ENCODE assay signal across 25 mouse cellular contexts in the genomic region with DNA sequence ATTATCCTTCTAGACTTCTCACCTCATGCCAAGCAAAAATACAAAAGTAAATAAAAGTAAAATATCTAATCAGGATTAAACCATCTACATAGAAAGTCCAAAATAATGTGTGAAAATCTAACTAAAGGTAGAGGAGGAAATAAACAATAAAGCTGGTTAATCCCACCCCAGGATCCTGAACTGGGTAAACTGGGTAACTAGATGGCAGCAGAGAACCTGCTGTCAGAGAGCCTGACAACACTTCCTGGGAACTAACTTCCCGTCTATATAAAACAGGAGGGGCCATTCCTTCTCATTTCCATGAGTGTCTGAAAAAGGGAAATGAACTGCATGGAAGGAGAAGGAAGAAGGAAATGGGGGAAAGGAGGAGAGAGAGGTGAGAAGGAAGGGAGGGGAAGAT. TPM values are rescaled to one million over a fixed set of nuclear protein-coding genes. Genes with fewer than 3 reads are reported as not detected.
DNase-seq lines count a peak whose midpoint lies in the region; ATAC-seq and TF ChIP-seq lines count a peak whose summit lies in the region.
"Had no signal": no experiment of that assay in that cellular context is flagged by ENCODE, and none has a peak within 500 bp of the region (broad histone marks: within the 10 kb centered on the region; RNA-seq: fewer than 3 reads in every experiment).

No protein-coding gene starts in this region.

- no peaks in the 10 kb centered on the region for H3K27me3 ChIP-seq in hindbrain, postnatal 0 days (ENCODE audit: insufficient read depth, low read length)
- no peaks in the 10 kb centered on the region for H3K27me3 ChIP-seq in hindbrain, embryonic 16.5 days (replicated peaks; ENCODE audit: control insufficient read depth, insufficient read depth, low read length)
- H3K27me3 ChIP-seq in midbrain, embryonic 11.5 days (ENCODE audit: control insufficient read depth, insufficient read depth, low read length): no peaks in the 10 kb centered on the region
- no peaks in the 10 kb centered on the region for H3K27me3 ChIP-seq in midbrain, embryonic 14.5 days (ENCODE audit: control insufficient read depth, insufficient read depth, low read length)
- H3K27me3 ChIP-seq: embryonic facial prominence, embryonic 13.5 days; forebrain, embryonic 15.5 days; kidney, embryonic 15.5 days; liver, embryonic 15.5 days; midbrain, embryonic 12.5 days had no signal

- intact Hi-C loops in left cerebral cortex, adult 2 months (cut with DNase I): no loop called here
- intact Hi-C loops in left cerebral cortex, postnatal 10 days (cut with DNase I): no loop called here

- no peak overlapping the region for H3K9ac ChIP-seq in hindbrain, postnatal 0 days (replicated peaks; ENCODE audit: low read length)
- no peak overlapping the region for H3K9ac ChIP-seq in hindbrain, embryonic 16.5 days (ENCODE audit: low read depth, low read length)
- H3K9ac ChIP-seq in midbrain, embryonic 11.5 days (ENCODE audit: low read length): no peak overlapping the region
- H3K9ac ChIP-seq in midbrain, embryonic 14.5 days (replicated peaks; ENCODE audit: low read length): no peak overlapping the region
- H3K9ac ChIP-seq: embryonic facial prominence, embryonic 13.5 days; forebrain, embryonic 15.5 days; hindbrain, embryonic 14.5 days; kidney, embryonic 15.5 days; liver, embryonic 15.5 days; midbrain, embryonic 12.5 days had no signal

- WGBS in hindbrain, postnatal 0 days: 34% methylated on average over 1 of the region's 1 CpGs
- 44% methylated on average over 1 of the region's 1 CpGs for WGBS in hindbrain, embryonic 16.5 days
- WGBS in midbrain, embryonic 11.5 days: 57% methylated on average over 1 of the region's 1 CpGs
- WGBS in midbrain, embryonic 14.5 days: 45% methylated on average over 1 of the region's 1 CpGs

- ATAC-seq in hindbrain, postnatal 0 days: no peak
- no peak for ATAC-seq in hindbrain, embryonic 16.5 days
- no peak for ATAC-seq in midbrain, embryonic 11.5 days (ENCODE audit: low FRiP score)
- ATAC-seq in midbrain, embryonic 14.5 days (ENCODE audit: low FRiP score, low TSS enrichment): no peak
- ATAC-seq: forebrain, embryonic 15.5 days had no signal

- H3K27ac ChIP-seq in hindbrain, postnatal 0 days: no peak overlapping the region
- H3K27ac ChIP-seq in hindbrain, embryonic 16.5 days (ENCODE audit: low read depth, low read length): no peak overlapping the region
- no peak overlapping the region for H3K27ac ChIP-seq in left cerebral cortex, adult 2 months
- H3K27ac ChIP-seq in midbrain, embryonic 11.5 days (ENCODE audit: low read depth, low read length): no peak overlapping the region
- H3K27ac ChIP-seq in midbrain, embryonic 14.5 days (replicated peaks; ENCODE audit: low read depth, low read length): no peak overlapping the region
- H3K27ac ChIP-seq: embryonic facial prominence, embryonic 13.5 days; forebrain, embryonic 10.5 days; forebrain, embryonic 15.5 days; hindbrain, embryonic 14.5 days; kidney, embryonic 15.5 days; liver, embryonic 15.5 days; midbrain, embryonic 12.5 days had no signal

- no peaks in the 10 kb centered on the region for H3K36me3 ChIP-seq in hindbrain, postnatal 0 days (ENCODE audit: insufficient read depth, low read length)
- no peaks in the 10 kb centered on the region; the same call in 1 of the 2 replicates for H3K36me3 ChIP-seq in hindbrain, embryonic 16.5 days (ENCODE audit: control insufficient read depth, insufficient read depth, low read length)
- no peaks in the 10 kb centered on the region for H3K36me3 ChIP-seq in midbrain, embryonic 11.5 days (ENCODE audit: control insufficient read depth, insufficient read depth, low read length)
- peaks cover 2% of the 10 kb centered on the region; the same call in 1 of the 2 replicates for H3K36me3 ChIP-seq in midbrain, embryonic 14.5 days (ENCODE audit: control insufficient read depth, insufficient read depth, low read length)
- H3K36me3 ChIP-seq: forebrain, embryonic 15.5 days; liver, embryonic 15.5 days had no signal

- H3K4me1 ChIP-seq in hindbrain, postnatal 0 days (ENCODE audit: insufficient read depth, low read length): no peaks in the 10 kb centered on the region
- H3K4me1 ChIP-seq in hindbrain, embryonic 16.5 days (ENCODE audit: control insufficient read depth, insufficient read depth, low read depth, low read length): no peaks in the 10 kb centered on the region
- H3K4me1 ChIP-seq in midbrain, embryonic 11.5 days (ENCODE audit: control insufficient read depth, insufficient read depth, low read length): no peaks in the 10 kb centered on the region
- H3K4me1 ChIP-seq in midbrain, embryonic 14.5 days (ENCODE audit: control insufficient read depth, insufficient read depth, low read length): no peaks in the 10 kb centered on the region
- H3K4me1 ChIP-seq: forebrain, embryonic 10.5 days; forebrain, embryonic 15.5 days; kidney, embryonic 15.5 days; midbrain, embryonic 12.5 days had no signal

- H3K9me3 ChIP-seq in hindbrain, postnatal 0 days (ENCODE audit: low read length): no peaks in the 10 kb centered on the region
- no peaks in the 10 kb centered on the region for H3K9me3 ChIP-seq in hindbrain, embryonic 16.5 days (ENCODE audit: control insufficient read depth, low read length)
- H3K9me3 ChIP-seq in midbrain, embryonic 11.5 days (ENCODE audit: control insufficient read depth, low read length): no peaks in the 10 kb centered on the region
- H3K9me3 ChIP-seq in midbrain, embryonic 14.5 days (ENCODE audit: control insufficient read depth, low read length): no peaks in the 10 kb centered on the region
- H3K9me3 ChIP-seq: embryonic facial prominence, embryonic 13.5 days; forebrain, embryonic 10.5 days; forebrain, embryonic 15.5 days; kidney, embryonic 15.5 days; liver, embryonic 15.5 days; midbrain, embryonic 12.5 days had no signal

- DNase-seq in hindbrain, postnatal 0 days (ENCODE audit: low spot score): no peak
- DNase-seq in left cerebral cortex, adult 2 months (ENCODE audit: extremely low spot score in 1 of 2, low spot score in 2 of 2): no peak
- no peak for DNase-seq in left cerebral cortex, postnatal 10 days (ENCODE audit: extremely low spot score in 1 of 2, low spot score in 2 of 2)
- DNase-seq in midbrain, embryonic 11.5 days (ENCODE audit: low spot score, missing footprints): peak; percentile 60
- no peak for DNase-seq in midbrain, embryonic 14.5 days
- DNase-seq in neural tube, embryonic 10.5 days (ENCODE audit: extremely low spot score, low spot score): no peak
- DNase-seq: adrenal gland, postnatal 25 days; B cell, adult 2 months; cerebellum, adult 11-12 months; cerebellum, adult 9-11 months; layer of hippocampus, postnatal 36 days; liver; lung, postnatal 14 days; spleen, adult 18-20 months; thymus, adult 18-20 months; thymus, postnatal 25 days had no signal

- no peak overlapping the region for H3K4me3 ChIP-seq in hindbrain, postnatal 0 days (ENCODE audit: low read length)
- no peak overlapping the region for H3K4me3 ChIP-seq in hindbrain, embryonic 16.5 days (ENCODE audit: low read length)
- H3K4me3 ChIP-seq in left cerebral cortex, adult 2 months: no peak overlapping the region
- no peak overlapping the region for H3K4me3 ChIP-seq in midbrain, embryonic 11.5 days (ENCODE audit: low read depth, low read length)
- no peak overlapping the region for H3K4me3 ChIP-seq in midbrain, embryonic 14.5 days (replicated peaks; ENCODE audit: low read depth, low read length)
- H3K4me3 ChIP-seq: embryonic facial prominence, embryonic 13.5 days; forebrain, embryonic 10.5 days; forebrain, embryonic 15.5 days; kidney, embryonic 15.5 days; liver, embryonic 15.5 days; midbrain, embryonic 12.5 days had no signal

- TF ChIP-seq CTCF in hindbrain, postnatal 0 days (IDR thresholded peaks at IDR 0.05; ENCODE audit: low read depth): peak; percentile 30
- TF ChIP-seq CTCF in left cerebral cortex, adult 2 months (IDR thresholded peaks at IDR 0.05): peak; percentile 24; the same call in 1 of the 2 replicates

- no peak overlapping the region for H3K4me2 ChIP-seq in hindbrain, postnatal 0 days (ENCODE audit: low read depth, low read length)
- H3K4me2 ChIP-seq in hindbrain, embryonic 16.5 days (ENCODE audit: low read length): no peak overlapping the region
- H3K4me2 ChIP-seq in midbrain, embryonic 11.5 days: no peak overlapping the region
- no peak overlapping the region for H3K4me2 ChIP-seq in midbrain, embryonic 14.5 days (ENCODE audit: low read length)
- H3K4me2 ChIP-seq: embryonic facial prominence, embryonic 13.5 days; forebrain, embryonic 15.5 days; heart, embryonic 11.5 days; hindbrain, embryonic 14.5 days; kidney, embryonic 15.5 days; liver, embryonic 15.5 days; midbrain, embryonic 12.5 days had no signal

RNA-seq across cellular contexts. Expression of a gene that starts 14.8 kb away (rescaled TPM):
- 9.6 and 11.0 TPM in 2 replicates for total RNA-seq in hindbrain, postnatal 0 days (2014; rRNA removed)
- polyA plus RNA-seq in hindbrain, postnatal 0 days (2015; fragmentation: Nextera tagmentation; extraction: Ambion mirVana): 6.0 and 6.2 TPM in 2 replicates
- polyA plus RNA-seq in hindbrain, embryonic 16.5 days (2015; fragmentation: Nextera tagmentation; extraction: Ambion mirVana): 7.3 and 7.8 TPM in 2 replicates
- total RNA-seq in left cerebral cortex, adult 2 months (2021): 1 to 10 TPM; 6.7 to 6.8 TPM
- total RNA-seq in left cerebral cortex, postnatal 10 days (2021): 1 to 10 TPM; 6.9 to 7.0 TPM
- polyA plus RNA-seq in midbrain, embryonic 11.5 days (2014; fragmentation: Nextera tagmentation; extraction: Ambion mirVana): 5.2 and 5.6 TPM in 2 replicates
- polyA plus RNA-seq in midbrain, embryonic 14.5 days (2014; fragmentation: Nextera tagmentation; extraction: Ambion mirVana): 4.8 and 6.5 TPM in 2 replicates

RNA-seq across cellular contexts. Expression of a gene that starts 43.2 kb away (rescaled TPM):
- 24.4 and 33.2 TPM in 2 replicates for total RNA-seq in hindbrain, postnatal 0 days (2014; rRNA removed)
- polyA plus RNA-seq in hindbrain, postnatal 0 days (2015; fragmentation: Nextera tagmentation; extraction: Ambion mirVana): 17.0 and 19.5 TPM in 2 replicates
- 25.0 and 29.5 TPM in 2 replicates for polyA plus RNA-seq in hindbrain, embryonic 16.5 days (2015; fragmentation: Nextera tagmentation; extraction: Ambion mirVana)
- 10 to 100 TPM; 14.6 to 18.6 TPM for total RNA-seq in left cerebral cortex, adult 2 months (2021)
- total RNA-seq in left cerebral cortex, postnatal 10 days (2021): 1 to 10 TPM; 5.4 to 9.2 TPM
- 10.5 and 10.7 TPM in 2 replicates for polyA plus RNA-seq in midbrain, embryonic 11.5 days (2014; fragmentation: Nextera tagmentation; extraction: Ambion mirVana)
- polyA plus RNA-seq in midbrain, embryonic 14.5 days (2014; fragmentation: Nextera tagmentation; extraction: Ambion mirVana): 10.2 and 11.0 TPM in 2 replicates
